ENCODE assay signal across 29 mouse cellular contexts in genomic region chr2:79892829-79893228, GRCm38 (mm10).
DNase-seq lines count a peak whose midpoint lies in the region; ATAC-seq lines count a peak whose summit lies in the region.
"Had no signal": no experiment of that assay in that cellular context is flagged by ENCODE, and none has a peak within 500 bp of the region (broad histone marks: within the 10 kb centered on the region; RNA-seq: fewer than 3 reads in every experiment).

No protein-coding gene starts in this region.

- no peaks in the 10 kb centered on the region for H3K36me3 ChIP-seq in heart, embryonic 13.5 days
- H3K36me3 ChIP-seq in forebrain, embryonic 14.5 days (ENCODE audit: control insufficient read depth, insufficient read depth, low read length) = no peaks in the 10 kb centered on the region
- H3K36me3 ChIP-seq: embryonic facial prominence, embryonic 12.5 days; forebrain, embryonic 12.5 days; hindbrain, embryonic 15.5 days; intestine, embryonic 15.5 days; limb, embryonic 15.5 days; midbrain, embryonic 13.5 days; neural tube, embryonic 13.5 days had no signal

- WGBS in heart, embryonic 13.5 days = 68% methylated on average over 1 of the region's 1 CpGs
- 78% methylated on average over 1 of the region's 1 CpGs for WGBS in forebrain, embryonic 14.5 days

- ATAC-seq in heart, embryonic 13.5 days (ENCODE audit: extremely low read depth, insufficient number of reproducible peaks, low FRiP score, low TSS enrichment) = no peak
- ATAC-seq in inflammation-experienced regulatory T-cells, adult 6 months = peak; percentile 64
- no peak for ATAC-seq in forebrain, embryonic 14.5 days
- ATAC-seq: intestine, embryonic 15.5 days; liver, postnatal 0 days; lung, postnatal 0 days had no signal

- peak overlapping the region; percentile 20; the same call in 1 of the 2 replicates for H3K27ac ChIP-seq in heart, embryonic 13.5 days (replicated peaks)
- H3K27ac ChIP-seq in forebrain, embryonic 14.5 days (ENCODE audit: low read depth, low read length) = no peak overlapping the region
- H3K27ac ChIP-seq: embryonic facial prominence, embryonic 12.5 days; forebrain, embryonic 12.5 days; hindbrain, embryonic 15.5 days; intestine, embryonic 15.5 days; left cerebral cortex, adult 2 months; limb, embryonic 15.5 days; macrophage; midbrain, embryonic 13.5 days; neural tube, embryonic 13.5 days had no signal

- no peaks in the 10 kb centered on the region for H3K9me3 ChIP-seq in heart, embryonic 13.5 days
- H3K9me3 ChIP-seq in forebrain, embryonic 14.5 days (replicated peaks; ENCODE audit: control insufficient read depth, low read length) = no peaks in the 10 kb centered on the region
- H3K9me3 ChIP-seq: embryonic facial prominence, embryonic 12.5 days; forebrain, embryonic 12.5 days; hindbrain, embryonic 15.5 days; intestine, embryonic 15.5 days; limb, embryonic 15.5 days; midbrain, embryonic 13.5 days; neural tube, embryonic 13.5 days had no signal

- no peak overlapping the region for H3K4me2 ChIP-seq in heart, embryonic 13.5 days
- no peak overlapping the region for H3K4me2 ChIP-seq in forebrain, embryonic 14.5 days (ENCODE audit: low read length)
- H3K4me2 ChIP-seq: embryonic facial prominence, embryonic 12.5 days; forebrain, embryonic 12.5 days; hindbrain, embryonic 15.5 days; intestine, embryonic 15.5 days; limb, embryonic 15.5 days; midbrain, embryonic 13.5 days; neural tube, embryonic 13.5 days had no signal

- H3K4me1 ChIP-seq in heart, embryonic 13.5 days = peaks cover 18% of the 10 kb centered on the region
- H3K4me1 ChIP-seq in forebrain, embryonic 14.5 days (ENCODE audit: control insufficient read depth, insufficient read depth, low read length) = no peaks in the 10 kb centered on the region
- H3K4me1 ChIP-seq: embryonic facial prominence, embryonic 12.5 days; forebrain, embryonic 12.5 days; intestine, embryonic 15.5 days; limb, embryonic 15.5 days; midbrain, embryonic 13.5 days; neural tube, embryonic 13.5 days had no signal

- DNase-seq in heart, postnatal 10 days = no peak
- DNase-seq in 416B (ENCODE audit: low read depth) = peak; percentile 70
- peak; percentile 59 for DNase-seq in Muller cell, postnatal 12 days (ENCODE audit: inconsistent ontology term)
- no peak for DNase-seq in retina, postnatal 1 day
- DNase-seq in forebrain, embryonic 14.5 days (ENCODE audit: low spot score) = no peak
- no peak for DNase-seq in heart, adult 18-20 months
- DNase-seq: B cell, adult 2 months; cerebellum, adult 11-12 months; gastrocnemius, postnatal 10 days; heart, adult 11 months; heart, postnatal 4 days; kidney, postnatal 4 days; layer of hippocampus, adult 9-11 months; liver, postnatal 0 days; right cerebral cortex, postnatal 4 days; thymus, adult 2 months; thymus, postnatal 4 days had no signal

- H3K27me3 ChIP-seq in heart, embryonic 13.5 days (replicated peaks) = no peaks in the 10 kb centered on the region
- H3K27me3 ChIP-seq in forebrain, embryonic 14.5 days (replicated peaks; ENCODE audit: control insufficient read depth, insufficient read depth, low read length) = no peaks in the 10 kb centered on the region
- H3K27me3 ChIP-seq: embryonic facial prominence, embryonic 12.5 days; forebrain, embryonic 12.5 days; hindbrain, embryonic 15.5 days; intestine, embryonic 15.5 days; limb, embryonic 15.5 days; midbrain, embryonic 13.5 days; neural tube, embryonic 13.5 days had no signal

- no peak overlapping the region for H3K9ac ChIP-seq in heart, embryonic 13.5 days
- no peak overlapping the region for H3K9ac ChIP-seq in forebrain, embryonic 14.5 days (ENCODE audit: low read length)
- H3K9ac ChIP-seq: embryonic facial prominence, embryonic 12.5 days; forebrain, embryonic 12.5 days; hindbrain, embryonic 15.5 days; intestine, embryonic 15.5 days; limb, embryonic 15.5 days; liver, postnatal 0 days; midbrain, embryonic 13.5 days; neural tube, embryonic 13.5 days had no signal

- H3K4me3 ChIP-seq in heart, embryonic 13.5 days = no peak overlapping the region
- no peak overlapping the region for H3K4me3 ChIP-seq in forebrain, embryonic 14.5 days (ENCODE audit: low read depth, low read length)
- H3K4me3 ChIP-seq: embryonic facial prominence, embryonic 12.5 days; forebrain, embryonic 12.5 days; hindbrain, embryonic 15.5 days; intestine, embryonic 15.5 days; left cerebral cortex, adult 2 months; limb, embryonic 15.5 days; midbrain, embryonic 13.5 days; neural tube, embryonic 13.5 days had no signal

- intact Hi-C loops in heart, postnatal 10 days (cut with DNase I) = no loop called here

Comparison
In these comparisons a context has a peak if more than half of its experiments do, and no peak if none do; other contexts are left out.
1. DNase-seq: peak in 416B (single experiment) and Muller cell, postnatal 12 days (single experiment); none in heart, postnatal 10 days (0 of 2), retina, postnatal 1 day (single experiment), forebrain, embryonic 14.5 days (single experiment) and heart, adult 18-20 months (0 of 2).